Mouse (Mus musculus): Measurements from ENCODE around the gene Heatr3.

GRCm38 (mm10) chr8:88109241-88109640, 28.4 kb upstream of the Heatr3 start:
- TF ChIP-seq POLR2A (IDR thresholded peaks at IDR 0.05; ENCODE audit: extremely low read depth, insufficient read depth, low read length) (no peak), CTCF (IDR thresholded peaks at IDR 0.05; ENCODE audit: extremely low read depth, insufficient read depth, low read length) (no peak)

Data from cortical plate, adult 2 months (tissue).